Mouse (Mus musculus) kidney, postnatal 0 days (tissue): ENCODE measurements around the gene Fsd1l. TPM values are rescaled to one million over a fixed set of nuclear protein-coding genes. Genes with fewer than 3 reads are reported as not detected.
A peak's percentile ranks its signal among the peaks of the same experiment; 100 is the strongest.
"Not testable (repeated sequence)": the region's sequence is repeated elsewhere in the genome, so short reads cannot be mapped to it uniquely, and the experiment has no call there.

Experiments
- ATAC-seq: fragments of 200-750 bp; cut with Nextera tagmentation; replicated peaks from 2 replicates; pipeline ENCODE4 v1.8.0; 2017; ENCODE audit warnings: low read depth, moderate number of reproducible peaks, moderate TSS enrichment, moderate library complexity; ENCODE audit not compliant: low FRiP score
- DNase-seq: peaks from one replicate; pipeline ENCODE4 v3.0.0-alpha.2; 2016; ENCODE audit warnings: low spot score
- H3K27ac ChIP-seq: fragments of 300-500 bp; sonication (generic); 2 replicates; pipeline ENCODE4 v1.5.1; 2014; ENCODE audit warnings: mild to moderate bottlenecking
- H3K27me3 ChIP-seq: fragments of 300-500 bp; sonication (generic); 2 replicates; pipeline ENCODE4 v1.6.1; 2014; ENCODE audit warnings: low read length, mixed read lengths; ENCODE audit not compliant: insufficient read depth
- H3K36me3 ChIP-seq: fragments of 300-500 bp; sonication (generic); 2 replicates; pipeline ENCODE4 v1.6.1; 2014; ENCODE audit warnings: low read length, mixed read lengths; ENCODE audit not compliant: insufficient read depth
- H3K4me1 ChIP-seq: fragments of 300-500 bp; sonication (generic); replicated peaks from 2 replicates; pipeline ENCODE4 v1.6.1; 2014; ENCODE audit warnings: antibody characterized with exemption, low read length, mixed read lengths; ENCODE audit not compliant: insufficient read depth
- H3K4me2 ChIP-seq: fragments of 300-500 bp; sonication (generic); 2 replicates; pipeline ENCODE4 v1.6.1; 2014; ENCODE audit warnings: mild to moderate bottlenecking, low read length, moderate library complexity, mixed read lengths
- H3K4me3 ChIP-seq: fragments of 300-500 bp; sonication (generic); replicated peaks from 2 replicates; pipeline ENCODE4 v1.5.1; 2014; ENCODE audit warnings: low read depth, low read length
- H3K9ac ChIP-seq: fragments of 300-500 bp; sonication (generic); 2 replicates; pipeline ENCODE4 v1.6.1; 2014; ENCODE audit warnings: low read depth, low read length
- H3K9me3 ChIP-seq: fragments of 300-500 bp; sonication (generic); replicated peaks from 2 replicates; pipeline ENCODE4 v1.6.1; 2016; ENCODE audit warnings: low read length, inconsistent platforms, mixed read lengths
- CTCF ChIP-seq: IDR thresholded peaks from 2 replicates; pipeline ENCODE4 v1.5.1; 2016; ENCODE audit warnings: antibody characterized with exemption, low read depth, mild to moderate bottlenecking, moderate library complexity
- WGBS: fragments of 180-500 bp; shearing (Covaris S2); extraction: QIAGEN DNeasy Blood & Tissue Kit; methylation state at CpG from one replicate; pipeline ENCODE4 v1.1.7; 2014; 5-methylcytosine and 5-hydroxymethylcytosine counted together
- polyA plus RNA-seq: library from polyadenylated mRNA; unstranded; fragments of >200 nt; fragmentation: Nextera tagmentation; extraction: Ambion mirVana; gene quantifications from 2 replicates; pipeline ENCODE4 v1.2.1, GENCODE M21; 2015

Fsd1l gene
- polyA plus RNA-seq, 1 experiment from 2014 or later, result 5.0 TPM

GRCm38 (mm10) chr4:53718261-53718660 is 87.0 kb downstream of the Fsd1l start:
- no peaks in the 10 kb centered on the region for H3K4me1 ChIP-seq
- no peak overlapping the region for H3K9ac ChIP-seq
- TF ChIP-seq CTCF, result no peak
- ATAC-seq (no peak), DNase-seq (no peak)
- H3K4me3 ChIP-seq, result no peak overlapping the region
- no peaks in the 10 kb centered on the region for H3K27me3 ChIP-seq
- no peaks in the 10 kb centered on the region for H3K36me3 ChIP-seq
- H3K9me3 ChIP-seq, result no peaks in the 10 kb centered on the region
- 57% methylated on average over 5 of the region's 5 CpGs for WGBS
- no peak overlapping the region for H3K27ac ChIP-seq
- no peak overlapping the region for H3K4me2 ChIP-seq

DNA sequence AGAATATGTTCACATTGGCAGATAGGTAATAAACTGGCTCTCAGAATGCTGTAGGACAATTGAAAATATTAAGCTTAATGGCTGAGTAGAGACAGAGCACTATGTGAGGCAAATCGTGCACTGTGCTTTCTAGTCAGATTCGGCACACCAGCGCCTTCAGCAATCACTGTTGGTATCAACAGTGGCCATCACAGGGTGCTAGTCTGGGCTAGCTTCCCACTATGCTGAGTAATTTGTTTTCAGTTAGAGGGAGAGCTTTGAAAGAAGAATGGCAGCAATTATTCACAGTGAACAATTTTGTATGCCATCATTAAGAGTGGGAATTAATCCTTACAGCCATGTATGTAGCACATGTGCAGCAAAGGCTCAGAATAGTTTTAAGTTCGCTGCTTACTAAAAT is 91.2 kb downstream of the Fsd1l start:
- Histone ChIP-seq H3K4me3 (no peak overlapping the region), H3K36me3 (peaks cover 3% of the 10 kb centered on the region; the same call in 1 of the 2 replicates), H3K27ac (no peak overlapping the region), H3K4me1 (no peaks in the 10 kb centered on the region), H3K27me3 (no peaks in the 10 kb centered on the region), H3K9me3 (no peaks in the 10 kb centered on the region), H3K9ac (no peak overlapping the region), H3K4me2 (no peak overlapping the region)
- ATAC-seq (no peak), DNase-seq (no peak)
- 94% methylated on average over 4 of the region's 4 CpGs for WGBS
- TF ChIP-seq CTCF, result no peak

DNA sequence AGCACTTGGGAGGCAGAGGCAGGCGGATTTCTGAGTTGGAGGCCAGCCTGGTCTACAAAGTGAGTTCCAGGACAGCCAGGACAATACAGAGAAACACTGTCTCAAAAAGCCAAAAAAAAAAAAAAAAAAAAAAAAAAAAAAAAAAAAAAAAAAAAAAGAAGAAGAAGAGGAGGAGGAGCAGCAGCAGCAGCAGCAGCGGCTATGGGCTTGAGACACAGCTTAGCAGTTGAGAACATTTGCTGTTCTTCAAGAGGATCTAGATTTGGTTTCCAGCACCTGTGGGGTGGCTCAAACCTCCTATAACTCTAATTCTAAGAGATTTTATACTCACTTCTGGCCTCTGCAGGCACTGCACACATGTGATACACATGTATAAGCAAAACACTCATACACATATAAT is 94.8 kb downstream of the Fsd1l start:
- H3K27me3 ChIP-seq, H3K36me3 ChIP-seq, DNase-seq, H3K9me3 ChIP-seq, H3K4me2 ChIP-seq, H3K4me1 ChIP-seq, H3K27ac ChIP-seq, ATAC-seq, H3K9ac ChIP-seq, H3K4me3 ChIP-seq: not testable (repeated sequence)
- 95% methylated on average over 2 of the region's 2 CpGs for WGBS

DNA sequence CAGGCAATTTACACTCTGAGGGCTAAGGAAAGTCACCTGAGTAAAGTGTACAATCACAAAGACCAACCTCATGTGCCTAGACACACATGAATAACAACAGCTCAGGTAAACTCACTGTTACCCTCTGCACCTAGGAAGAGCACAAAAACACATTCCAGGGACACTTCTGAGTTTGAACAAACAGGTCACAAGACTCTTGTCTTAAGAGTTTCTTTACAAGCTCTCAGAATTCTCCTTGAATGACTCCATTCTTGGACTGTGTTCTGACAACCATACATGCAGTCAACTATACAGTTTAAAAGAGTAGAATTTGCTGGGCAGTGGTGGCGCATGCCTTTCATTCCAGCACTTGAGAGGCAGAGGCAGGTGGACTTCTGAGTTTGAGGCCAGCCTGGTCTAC is 96.8 kb downstream of the Fsd1l start:
- 100% methylated on average over 1 of the region's 1 CpGs for WGBS
- TF ChIP-seq CTCF, result no peak
- Histone ChIP-seq H3K9ac (no peak overlapping the region), H3K4me3 (no peak overlapping the region), H3K36me3 (peaks cover 18% of the 10 kb centered on the region; the same call in 1 of the 2 replicates), H3K27ac (no peak overlapping the region), H3K27me3 (no peaks in the 10 kb centered on the region), H3K4me1 (no peaks in the 10 kb centered on the region), H3K9me3 (no peaks in the 10 kb centered on the region), H3K4me2 (no peak overlapping the region)
- ATAC-seq, result no peak
- DNase-seq, result no peak

- Histone ChIP-seq H3K9ac (no peak overlapping the region), H3K36me3 (0 out of 2 replicates have a peak, but pooled peaks cover 8% of the 10 kb centered on the region)
- 35% methylated on average over 6 of the region's 6 CpGs for WGBS
Observed at GRCm38 (mm10) chr4:53738956-53739616, 107.8 kb downstream of the Fsd1l start.

DNA sequence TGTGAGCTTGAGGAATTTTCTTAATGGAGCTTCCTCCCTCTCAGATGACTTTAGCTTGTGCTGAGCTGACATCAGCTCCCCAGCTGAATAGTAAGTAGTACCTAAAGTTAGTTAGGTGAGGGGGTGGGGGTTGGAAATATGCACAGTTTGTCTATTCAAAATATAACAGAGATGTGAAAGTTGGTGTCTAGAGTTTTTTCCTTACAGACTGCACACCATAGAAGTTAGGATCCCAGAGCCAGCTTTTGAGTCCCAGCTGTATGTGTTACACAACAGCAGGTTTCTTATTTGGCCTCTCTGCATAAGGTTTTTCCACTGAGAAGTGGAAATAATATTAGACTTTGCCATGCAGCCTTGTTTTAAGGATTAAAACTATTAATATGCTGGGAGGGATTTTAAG is 118.6 kb downstream of the Fsd1l start:
- no peak overlapping the region for H3K4me3 ChIP-seq
- no peaks in the 10 kb centered on the region for H3K9me3 ChIP-seq
- H3K9ac ChIP-seq, result no peak overlapping the region
- no peaks in the 10 kb centered on the region for H3K27me3 ChIP-seq
- DNase-seq (no peak), ATAC-seq (no peak)
- H3K4me2 ChIP-seq, result no peak overlapping the region
- no peak for TF ChIP-seq CTCF
- no peaks in the 10 kb centered on the region for H3K36me3 ChIP-seq
- no peaks in the 10 kb centered on the region for H3K4me1 ChIP-seq
- H3K27ac ChIP-seq, result no peak overlapping the region

More at GRCm38 (mm10) chr4:53738956-53739616, 107.8 kb downstream of the Fsd1l start:
- Histone ChIP-seq H3K27me3 (no peaks in the 10 kb centered on the region), H3K4me3 (no peak overlapping the region), H3K4me2 (no peak overlapping the region), H3K9me3 (no peaks in the 10 kb centered on the region), H3K4me1 (no peaks in the 10 kb centered on the region), H3K27ac (no peak overlapping the region)
- peak; percentile 21; the same call in 1 of the 2 replicates for ATAC-seq
- peak; percentile 77 for TF ChIP-seq CTCF
- peak; percentile 85 for DNase-seq
